Mouse (Mus musculus) monocyte, adult 2 months (primary cell): ENCODE measurements around the gene Fat3.

Experiments
- DNase-seq, 2 experiments: peaks; one replicate each; pipeline ENCODE4 v3.0.0; 2022; ENCODE audit warnings: low spot score in 2 of 2, low read depth in 1 of 2

Gene Fat3

DNA sequence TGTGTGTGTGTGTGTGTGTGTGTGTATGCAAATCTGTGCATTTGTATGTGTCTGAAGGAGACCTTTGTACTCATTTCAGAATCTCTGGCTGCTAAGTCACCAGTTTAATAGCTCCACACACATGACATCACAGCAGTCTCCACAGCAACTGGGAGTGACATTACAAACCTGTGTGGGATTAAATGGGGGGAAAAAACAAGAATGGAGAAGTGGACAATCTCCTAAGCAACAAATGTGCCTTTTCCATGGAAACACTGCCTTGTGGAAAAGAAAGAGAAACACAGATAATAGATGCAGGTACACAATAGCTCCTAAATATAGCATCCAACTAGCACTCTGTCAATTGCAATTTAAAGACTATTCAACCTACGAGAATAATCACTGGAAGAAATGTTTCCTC is 353.4 kb downstream of the Fat3 start:
- no peak for DNase-seq

DNA sequence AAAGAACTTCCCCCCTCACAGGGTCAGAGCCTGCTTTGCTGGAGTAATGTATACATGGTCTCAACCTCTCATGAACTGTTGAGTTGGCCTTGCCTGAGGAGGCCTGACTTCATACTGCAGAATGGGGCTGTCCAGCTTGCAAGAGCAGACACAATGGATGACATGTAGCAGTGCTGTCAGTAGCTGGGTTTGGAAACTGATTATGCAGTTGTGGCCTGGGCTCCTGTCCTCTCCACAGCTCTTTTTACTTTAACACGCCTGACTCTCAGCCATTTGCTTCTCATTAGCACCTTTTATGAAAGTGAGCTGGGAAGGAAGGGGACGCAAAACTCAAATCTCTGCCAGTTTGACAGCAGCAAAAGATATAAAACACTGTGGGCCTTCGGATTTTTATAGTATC is 356.4 kb downstream of the Fat3 start:
- DNase-seq = no peak

DNA sequence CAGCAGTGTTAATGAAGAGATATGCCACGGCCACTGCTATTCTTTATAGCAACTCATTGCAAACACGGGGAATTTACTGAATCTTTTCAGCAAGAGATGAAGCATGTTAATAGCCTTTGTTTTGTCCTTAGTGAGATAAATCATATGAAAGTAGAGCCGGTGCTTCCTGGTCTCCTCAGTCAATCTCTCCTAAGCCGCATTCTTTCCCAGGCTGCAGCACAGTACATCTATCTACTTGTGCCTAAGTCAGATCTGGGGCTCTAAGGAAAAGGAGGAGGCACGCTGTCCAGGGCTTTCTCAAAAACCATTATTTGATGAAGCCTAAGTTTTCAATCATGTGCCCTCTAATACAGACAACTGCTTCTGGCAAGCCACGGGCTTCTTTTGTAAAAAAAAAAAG is 361.8 kb downstream of the Fat3 start:
- DNase-seq = no peak

DNA sequence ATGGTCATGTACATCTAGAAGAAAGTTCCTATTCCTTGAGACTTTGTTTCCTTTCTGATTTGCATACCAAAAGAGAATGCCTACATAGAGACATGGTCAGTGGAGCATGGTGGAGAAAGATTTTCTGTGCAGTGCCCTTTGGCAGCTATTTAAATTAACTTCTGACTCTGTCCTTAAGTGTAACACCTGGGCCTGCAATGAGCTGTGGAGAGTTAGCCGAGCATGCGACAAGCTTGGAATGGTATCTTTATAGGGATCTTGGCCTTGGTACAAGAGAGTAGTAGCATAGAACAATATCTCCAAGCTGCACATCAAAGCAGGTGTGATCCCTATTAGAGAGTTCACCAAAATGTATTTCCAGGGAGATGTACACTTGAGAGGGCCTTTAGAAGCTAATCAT is 368.0 kb downstream of the Fat3 start:
- DNase-seq = no peak

DNA sequence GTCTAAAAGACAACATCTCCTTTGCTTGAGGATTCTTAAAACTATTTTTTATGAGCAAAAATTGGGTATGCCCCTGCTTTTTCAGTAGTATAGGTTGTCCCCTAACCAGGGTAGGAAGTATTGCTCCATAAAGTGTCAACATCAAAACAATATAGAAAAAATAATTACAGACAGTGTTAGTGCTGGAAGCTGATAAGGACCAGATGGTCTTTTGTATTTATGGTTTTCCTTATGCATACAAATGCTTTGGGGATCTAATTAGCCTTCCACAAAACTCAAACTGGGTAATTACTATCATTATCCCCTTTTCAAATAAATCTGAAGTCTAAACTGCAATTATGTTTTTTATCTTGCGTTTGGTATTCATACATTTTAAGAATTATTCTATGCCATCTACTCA is 368.5 kb downstream of the Fat3 start:
- DNase-seq = no peak

DNA sequence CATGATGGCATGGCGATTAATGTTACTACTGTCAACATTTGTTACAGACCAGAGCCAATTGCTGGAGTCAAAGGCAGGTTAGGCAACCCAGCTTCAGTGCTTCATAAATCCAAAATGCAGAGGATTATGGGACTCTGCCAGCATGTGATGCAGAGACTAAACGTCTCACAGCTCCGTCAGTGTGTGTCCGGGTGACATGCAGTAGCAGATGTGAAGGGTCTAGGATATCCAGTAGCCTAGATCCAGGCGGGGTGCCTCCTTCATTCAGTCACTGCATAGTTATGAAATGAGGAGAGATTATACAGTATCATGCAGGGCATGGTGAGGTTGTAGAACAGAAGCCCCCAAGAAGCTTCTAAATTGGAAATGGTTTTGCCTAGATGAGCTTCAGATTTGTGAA is 379.3 kb downstream of the Fat3 start:
- no peak for DNase-seq

DNA sequence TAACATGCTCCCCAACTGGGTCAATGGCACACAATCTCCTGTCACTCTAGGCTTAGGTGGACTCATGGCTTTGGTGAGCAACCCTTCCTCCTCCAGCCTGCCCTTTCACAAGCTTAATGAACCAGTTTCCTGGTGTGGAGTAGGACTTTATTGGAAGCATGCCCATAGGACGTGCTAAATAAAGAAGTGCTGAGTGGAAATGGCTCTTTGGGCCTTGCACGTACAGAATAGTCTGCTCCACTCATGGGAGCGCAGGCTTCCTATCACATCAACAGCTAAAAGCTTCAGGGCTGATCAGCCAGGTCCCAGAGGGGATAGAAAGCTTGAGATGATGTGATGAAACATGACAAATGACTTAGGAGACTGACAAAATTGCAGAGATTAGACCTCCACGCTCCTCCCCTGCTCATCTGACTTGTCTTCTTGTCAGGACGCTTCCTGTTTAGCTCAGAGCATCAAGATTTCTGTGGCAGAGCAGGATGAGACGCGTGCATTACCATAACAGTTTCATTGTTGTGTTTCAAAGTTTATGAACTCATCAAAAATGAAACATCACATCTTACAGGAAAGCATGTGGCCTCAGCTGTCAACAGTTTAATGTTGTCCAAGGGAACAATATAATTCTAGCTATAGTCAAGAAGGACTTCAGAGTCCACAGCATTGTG is 386.1 kb downstream of the Fat3 start:
- DNase-seq = no peak

DNA sequence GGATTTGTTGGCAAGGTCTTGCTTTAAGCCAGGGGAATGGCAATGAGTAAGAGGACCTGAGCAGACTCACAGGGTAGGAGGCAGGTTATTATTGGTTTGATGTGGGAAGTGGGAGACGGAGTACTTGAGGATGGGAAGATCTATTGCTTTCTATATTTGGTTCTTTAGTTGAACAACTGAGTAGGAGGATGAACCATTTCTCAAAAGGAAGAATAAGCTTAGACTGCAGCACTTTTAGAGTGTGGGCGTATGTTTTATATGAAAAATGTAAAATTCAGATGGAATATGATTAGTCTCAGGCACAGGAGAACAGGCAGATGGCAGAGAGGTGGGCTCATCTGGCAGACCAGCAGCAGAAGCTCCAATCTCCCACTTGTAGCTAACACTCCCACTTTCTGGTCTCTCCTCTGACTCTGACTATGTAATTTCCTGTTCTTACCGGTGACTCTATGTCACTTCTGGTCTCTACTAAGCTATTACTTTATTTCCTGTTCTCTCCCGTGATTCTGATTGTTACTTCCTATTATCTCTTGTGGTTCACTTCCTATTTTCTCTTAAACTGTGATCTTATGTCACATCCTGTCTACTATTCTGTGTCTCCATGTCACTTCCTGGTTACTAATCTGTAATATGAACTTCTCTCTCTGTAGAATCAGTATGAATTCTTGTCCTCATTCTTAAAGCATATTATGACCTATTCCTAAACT is 387.0 kb downstream of the Fat3 start:
- DNase-seq = no peak

DNA sequence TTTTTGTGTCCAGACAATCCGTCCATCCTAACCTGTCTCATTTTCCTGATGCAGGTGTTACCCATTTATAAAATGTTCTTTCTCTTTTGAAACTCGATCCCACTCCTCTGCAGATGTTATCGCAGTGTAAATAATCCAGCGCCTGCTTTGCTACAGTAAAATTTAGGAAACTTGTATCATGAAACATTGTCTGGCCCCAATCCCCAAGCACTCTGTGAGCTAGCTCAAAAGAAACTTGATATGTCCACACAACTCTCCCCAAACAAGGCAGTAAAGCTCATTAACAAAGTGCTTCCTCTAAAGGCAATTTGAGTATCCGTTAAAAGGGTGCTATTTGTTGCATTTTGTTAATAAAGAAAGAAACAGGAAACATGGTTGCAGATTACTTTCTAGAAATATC is 393.2 kb downstream of the Fat3 start:
- no peak for DNase-seq

DNA sequence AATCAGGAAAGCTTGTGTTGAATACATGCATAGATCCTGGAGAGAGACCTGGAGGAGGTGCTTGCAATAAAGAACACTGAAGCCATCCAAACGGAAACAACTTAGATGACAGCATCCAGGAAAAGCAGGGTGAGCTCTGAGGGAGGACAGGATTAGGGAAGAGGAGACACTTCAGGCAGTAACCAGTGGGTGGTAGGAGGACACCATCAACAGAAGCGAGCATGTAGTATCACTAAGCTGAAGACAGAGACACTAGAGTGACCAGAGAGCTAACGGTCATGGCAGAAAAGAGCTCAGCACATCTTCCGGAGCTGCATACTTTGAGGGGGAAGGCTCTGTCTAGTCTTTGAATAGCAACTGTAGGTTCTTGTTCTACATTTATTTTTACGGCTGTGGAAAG is 393.7 kb downstream of the Fat3 start:
- no peak for DNase-seq

DNA sequence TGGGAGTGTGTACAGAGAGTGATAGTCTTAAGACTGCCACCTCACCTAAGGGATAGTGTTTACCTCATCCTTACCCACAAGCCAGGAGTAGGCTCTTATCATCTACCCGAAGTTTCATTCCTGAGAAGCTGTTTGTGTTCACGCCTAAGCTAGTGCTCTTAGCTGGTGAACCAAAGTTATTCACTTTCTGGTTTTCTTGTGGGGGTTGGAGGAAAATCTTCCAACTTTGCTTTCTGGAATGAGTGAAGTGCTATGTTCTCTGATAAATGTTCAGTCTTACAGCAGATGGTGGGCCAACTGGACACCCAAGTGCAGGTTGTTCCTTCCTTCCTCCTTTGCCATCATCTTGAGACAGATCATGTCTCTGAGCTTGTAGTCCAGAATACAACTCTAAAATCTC is 402.5 kb downstream of the Fat3 start:
- no peak for DNase-seq

DNA sequence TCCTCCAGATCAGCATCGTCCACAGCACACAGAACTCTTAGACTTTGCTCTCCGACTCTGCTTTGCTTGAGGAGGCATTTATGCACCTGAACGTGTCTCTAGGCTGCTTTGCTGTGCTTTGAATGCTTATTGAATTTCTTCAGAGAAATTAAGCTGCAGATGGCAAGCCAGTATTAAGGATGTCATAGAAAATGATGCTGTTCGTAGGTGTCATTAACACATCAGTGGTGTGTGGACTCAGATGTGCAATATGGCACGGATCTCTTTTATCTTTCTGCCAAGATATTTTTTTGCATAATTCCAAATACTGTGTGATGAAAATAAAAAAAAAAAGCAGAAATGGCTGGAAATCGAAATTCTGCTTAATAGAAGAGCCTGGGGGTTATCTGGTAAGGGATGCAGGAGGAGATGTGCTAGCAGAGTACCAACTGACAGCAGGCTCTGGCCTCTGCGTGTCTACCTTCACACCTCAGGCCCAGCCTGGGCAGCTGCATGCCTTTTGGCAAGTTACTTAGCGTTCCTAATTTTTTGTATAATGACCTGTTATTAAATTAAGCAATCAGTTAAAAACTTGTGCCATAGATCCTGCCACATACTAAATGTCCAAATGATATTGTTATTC is 407.9 kb downstream of the Fat3 start:
- DNase-seq = no peak

DNA sequence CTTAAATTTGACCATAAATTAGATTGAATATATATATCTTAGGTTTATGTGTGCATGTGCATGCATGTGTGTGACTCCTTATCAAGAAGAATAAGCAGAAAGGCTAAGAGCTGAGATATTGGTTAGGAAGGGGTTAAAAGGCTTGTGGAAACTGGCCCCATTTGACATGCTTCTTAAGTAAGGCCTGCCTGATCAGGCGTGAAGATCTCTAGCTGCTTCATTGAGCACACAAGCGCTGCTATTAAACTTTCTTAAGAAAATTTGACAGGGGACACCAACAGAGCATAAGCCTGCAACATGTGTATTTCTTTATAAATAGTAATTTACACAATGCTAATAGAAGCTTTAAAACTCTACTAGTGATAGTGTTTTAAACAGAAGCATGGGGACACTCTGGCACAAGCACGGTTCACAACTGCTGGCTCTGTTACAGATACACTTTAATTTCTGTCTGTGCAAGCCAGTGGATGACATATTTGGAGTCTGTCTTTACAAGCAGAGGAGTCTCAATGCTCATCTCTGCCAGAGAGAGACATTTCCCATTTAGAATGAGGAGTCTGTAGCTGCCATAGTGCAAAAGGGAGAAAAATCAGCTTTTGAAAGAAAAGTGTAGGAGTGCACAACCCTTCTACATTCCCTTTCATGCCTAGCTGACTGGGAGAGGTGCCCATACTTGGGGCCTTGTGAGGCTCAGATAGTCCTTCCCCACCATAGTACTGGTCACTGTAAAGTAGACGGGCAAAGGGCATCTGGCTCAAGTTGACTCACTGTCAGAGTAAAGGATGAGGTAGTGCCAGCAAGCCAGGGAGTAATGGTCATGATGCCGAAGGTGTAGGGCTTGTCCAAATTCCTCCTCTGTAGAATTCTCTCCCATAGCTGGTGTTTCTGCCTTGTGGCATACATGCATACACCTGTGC is 408.8 kb downstream of the Fat3 start:
- DNase-seq = no peak

DNA sequence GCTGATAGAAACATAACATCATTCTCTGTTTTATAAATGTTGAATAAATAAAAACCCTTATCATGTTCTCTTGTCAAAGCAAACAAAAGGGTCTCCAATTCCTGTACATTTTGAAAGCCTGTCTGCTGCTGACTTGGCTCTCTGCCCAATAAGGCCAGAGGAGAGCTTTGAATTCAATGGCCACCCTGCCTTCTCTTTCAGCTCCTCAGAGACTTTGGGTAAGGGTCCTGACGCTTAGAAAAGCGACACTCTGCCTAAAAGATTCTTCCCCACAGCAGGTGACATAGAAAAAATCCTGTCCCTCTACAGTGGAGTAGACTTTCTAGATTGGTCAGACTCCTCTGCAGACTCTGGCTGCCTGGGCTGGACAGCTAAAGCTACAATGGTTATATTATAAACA is 421.8 kb downstream of the Fat3 start:
- no peak for DNase-seq

DNA sequence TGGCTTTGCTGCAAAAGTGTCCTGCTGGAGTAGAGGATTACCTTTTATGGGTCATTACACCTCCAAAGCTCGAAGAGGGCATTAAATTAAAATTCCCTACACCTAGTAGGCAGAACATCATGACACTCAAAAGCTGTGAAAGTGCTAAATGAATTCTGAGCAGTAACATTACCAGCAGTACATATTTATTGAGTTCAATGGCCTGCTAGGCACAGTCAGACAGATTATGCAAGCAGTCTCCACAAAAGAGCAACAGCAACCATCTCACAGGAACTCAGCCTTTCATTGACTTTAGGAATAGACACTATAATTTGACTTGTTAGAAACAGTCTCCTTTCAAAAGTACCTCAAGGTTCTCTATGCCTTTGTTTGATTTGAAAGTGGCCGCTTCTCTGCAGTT is 426.4 kb downstream of the Fat3 start:
- no peak for DNase-seq

DNA sequence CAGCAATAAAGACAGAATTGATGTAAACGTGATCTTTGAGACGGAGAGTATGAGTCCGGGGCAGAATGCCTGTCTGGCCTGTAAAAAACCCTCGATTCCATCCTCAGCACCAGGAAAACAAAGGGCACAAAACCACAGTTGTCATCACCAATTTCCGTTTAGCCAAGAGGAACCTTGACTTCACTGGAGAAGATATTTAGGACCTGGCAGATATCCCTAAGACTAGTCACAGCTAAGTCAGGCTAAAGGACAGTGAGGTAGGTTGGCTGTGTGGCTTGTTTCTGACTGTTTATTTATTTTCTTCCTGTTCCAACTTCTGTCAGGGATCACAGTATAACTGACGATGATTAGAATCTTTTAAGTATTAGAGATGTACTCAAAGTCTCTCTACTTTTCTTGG is 427.0 kb downstream of the Fat3 start:
- no peak for DNase-seq

DNA sequence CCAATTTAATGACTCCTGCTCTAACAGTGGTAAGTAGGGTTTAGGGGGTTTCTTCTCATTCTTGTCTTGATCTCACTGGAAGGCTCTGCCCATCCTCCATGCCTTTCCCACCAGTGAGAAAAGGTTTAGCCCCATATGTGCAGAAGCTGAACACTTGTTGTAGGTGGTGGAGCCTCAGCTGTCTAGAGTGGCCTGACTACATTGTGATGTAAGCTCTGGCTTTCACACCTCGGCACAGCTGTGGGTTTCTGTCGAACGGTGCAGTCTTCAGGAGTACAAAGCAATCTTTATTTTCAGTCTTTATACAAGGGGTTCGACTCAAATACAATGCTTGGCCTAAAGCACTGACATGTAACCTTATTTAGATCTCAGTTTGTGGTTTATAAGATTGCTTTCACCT is 437.6 kb downstream of the Fat3 start:
- DNase-seq = no peak

DNA sequence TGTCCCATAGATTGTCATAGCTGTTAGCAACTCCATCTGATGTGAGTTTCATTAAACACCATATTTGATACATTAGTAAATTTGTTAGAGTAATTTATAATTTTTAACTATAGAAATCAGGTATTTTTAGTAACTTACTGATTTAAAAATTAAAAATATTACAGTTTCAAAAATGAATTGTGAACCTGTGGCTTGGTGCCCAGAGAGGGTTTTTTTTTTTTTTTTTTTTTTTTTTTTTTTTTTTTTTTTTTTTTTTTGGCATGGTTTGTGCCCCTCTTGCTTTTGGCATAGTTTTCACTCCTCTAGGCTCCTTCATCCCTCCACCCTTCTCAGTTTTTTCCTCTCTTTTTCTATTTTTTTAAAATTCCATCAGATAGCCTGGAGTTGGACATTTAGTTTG is 438.6 kb downstream of the Fat3 start:
- DNase-seq = no peak

DNA sequence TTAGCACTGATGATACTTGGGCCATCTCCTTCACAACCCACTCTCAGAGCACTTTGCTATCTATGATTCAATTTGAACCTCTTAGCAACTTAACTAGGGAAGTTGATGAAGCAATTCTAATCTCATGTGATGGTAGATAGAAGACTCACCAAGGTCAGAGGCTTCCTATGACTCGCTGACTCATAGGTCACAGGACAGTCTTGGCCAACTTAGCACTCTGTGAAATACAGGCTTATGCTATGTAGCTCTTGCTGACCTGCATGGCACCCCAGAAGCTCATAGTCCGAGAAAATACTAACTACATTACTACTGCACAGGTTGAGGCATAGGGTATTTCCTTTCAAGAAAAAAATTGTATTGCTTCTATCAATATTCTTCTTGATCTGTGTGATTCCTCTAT is 454.4 kb downstream of the Fat3 start:
- DNase-seq = no peak

DNA sequence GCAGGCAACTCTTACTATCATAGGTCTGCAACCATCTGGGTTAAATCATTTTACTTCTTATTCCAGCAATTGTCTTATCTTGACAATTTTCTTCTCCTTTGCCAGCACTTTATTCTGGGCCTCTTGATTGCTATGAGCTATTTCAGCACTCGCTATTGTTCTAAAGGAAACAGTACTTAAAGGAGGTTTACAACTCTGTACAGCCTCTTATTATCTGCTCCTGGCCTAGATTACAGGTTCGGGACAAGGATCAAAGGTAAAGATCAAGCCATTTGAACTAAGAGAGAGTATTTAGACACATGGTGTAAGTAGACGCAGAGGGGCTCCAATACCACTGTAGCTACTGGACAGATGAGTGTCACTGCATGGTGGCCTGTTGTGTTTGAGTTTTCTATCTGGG is 463.7 kb downstream of the Fat3 start:
- no peak for DNase-seq

DNA sequence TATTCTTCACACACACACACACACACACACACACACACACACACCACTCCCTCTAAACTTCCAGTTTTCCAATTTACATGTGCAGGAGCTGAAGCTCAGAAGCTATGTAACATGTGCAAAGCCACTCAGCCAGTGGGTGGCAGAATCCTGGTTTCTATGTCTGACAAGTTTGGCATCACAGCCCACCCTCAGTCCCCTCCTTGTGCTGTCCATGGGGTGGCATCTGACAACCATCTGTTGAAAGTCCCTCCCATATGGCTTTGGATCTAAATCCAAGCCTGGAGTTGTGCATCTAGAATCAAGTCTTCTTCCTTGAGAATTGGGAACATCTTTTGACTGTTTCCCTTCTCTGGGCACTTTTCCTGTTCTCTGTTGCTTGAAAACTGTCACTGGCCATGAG is 464.7 kb downstream of the Fat3 start:
- DNase-seq = no peak
